Mouse (Mus musculus): ENCODE data around the gene Nwd2.

DNA sequence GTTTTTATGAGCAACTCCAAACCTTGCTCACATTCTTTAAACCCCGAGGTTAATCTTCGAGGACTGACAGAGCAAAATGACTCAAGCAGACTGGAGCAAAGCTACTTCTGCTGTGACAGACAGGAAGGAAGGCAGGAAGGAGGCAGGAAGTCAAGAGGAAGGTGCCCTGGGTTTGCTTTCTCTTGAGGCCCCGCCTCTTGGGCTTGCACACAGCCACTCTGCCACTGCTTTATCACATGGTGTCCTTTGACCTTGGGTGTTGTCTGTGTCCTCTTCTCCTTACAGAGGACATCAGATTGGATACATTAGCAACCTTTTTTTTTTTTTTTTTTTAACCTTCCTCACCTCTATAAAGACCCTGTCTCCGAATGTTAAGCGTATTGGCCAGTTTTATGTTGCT, 188.2 kb downstream of the Nwd2 start:
- TF ChIP-seq CTCF (IDR thresholded peaks at IDR 0.05; ENCODE audit: extremely low read depth, insufficient read depth, low read length) (no peak), POLR2A (IDR thresholded peaks at IDR 0.05; ENCODE audit: extremely low read depth, insufficient read depth, low read length) (no peak)

All from cortical plate, adult 2 months (tissue).